Mouse (Mus musculus): ENCODE data around the gene Ep400.

DNA sequence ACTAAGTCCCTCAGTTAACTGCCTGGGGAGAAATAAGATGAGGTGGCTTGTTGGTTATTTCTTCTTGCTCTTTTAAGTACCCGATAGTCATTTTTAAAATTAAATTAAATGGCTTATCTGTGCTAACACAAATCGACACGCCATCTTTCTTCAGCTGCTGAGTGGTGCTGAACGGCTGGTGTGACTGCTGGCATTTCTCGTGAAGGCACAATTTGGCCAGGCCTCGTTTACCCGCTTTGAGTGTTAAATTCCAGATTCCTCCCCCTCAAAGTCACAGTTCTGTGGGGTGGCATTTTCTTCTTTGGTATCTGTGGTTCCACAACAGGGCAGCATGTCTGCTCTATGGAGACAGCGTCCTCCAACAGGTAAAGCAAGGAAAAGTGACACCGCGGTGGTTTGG lies 143.2 kb downstream of the Ep400 start:
- TF ChIP-seq CTCF (IDR thresholded peaks at IDR 0.05; ENCODE audit: low read depth) (no peak), EP300 (optimal IDR thresholded peaks at IDR 0.05) (no peak)
